Comparison of ENCODE assay signal across 5 mouse cellular contexts in genomic region chr17:6439913-6440312, GRCm38 (mm10). TPM values are rescaled to one million over a fixed set of nuclear protein-coding genes. Genes with fewer than 3 reads are reported as not detected.
DNase-seq lines count a peak whose midpoint lies in the region; ATAC-seq and TF ChIP-seq lines count a peak whose summit lies in the region.
"Not testable (repeated sequence)": the region's sequence is repeated elsewhere in the genome, so short reads cannot be mapped to it uniquely, and the experiment has no call there.

No protein-coding gene starts in this region.

- H3K9ac ChIP-seq in forebrain, embryonic 11.5 days (ENCODE audit: low read length); midbrain, embryonic 11.5 days (ENCODE audit: low read length): not testable (repeated sequence)

- peaks cover 20% of the 10 kb centered on the region for H3K4me1 ChIP-seq in E14TG2a.4 (replicated peaks; ENCODE audit: low read depth, low read length)
- H3K4me1 ChIP-seq in forebrain, embryonic 11.5 days (replicated peaks; ENCODE audit: control insufficient read depth, insufficient read depth, low read length); midbrain, embryonic 11.5 days (ENCODE audit: control insufficient read depth, insufficient read depth, low read length): not testable (repeated sequence)

- H3K4me2 ChIP-seq in forebrain, embryonic 11.5 days (ENCODE audit: low read depth, low read length, severe bottlenecking); midbrain, embryonic 11.5 days: not testable (repeated sequence)

- H3K27me3 ChIP-seq in E14TG2a.4 (ENCODE audit: insufficient read depth, low read length); forebrain, embryonic 11.5 days (ENCODE audit: control insufficient read depth, insufficient read depth, low read length); midbrain, embryonic 11.5 days (ENCODE audit: control insufficient read depth, insufficient read depth, low read length): not testable (repeated sequence)

- H3K27ac ChIP-seq in forebrain, embryonic 11.5 days (ENCODE audit: low read depth, low read length); midbrain, embryonic 11.5 days (ENCODE audit: low read depth, low read length): not testable (repeated sequence)

- not testable (repeated sequence) for TF ChIP-seq CTCF in E14TG2a.4 (conservative IDR thresholded peaks at IDR 0.05; ENCODE audit: low read length)

- not testable (repeated sequence) for ATAC-seq in forebrain, embryonic 11.5 days (replicated peaks; ENCODE audit: low FRiP score); midbrain, embryonic 11.5 days (ENCODE audit: low FRiP score)

- 95% methylated on average over 9 of the region's 13 CpGs for WGBS in forebrain, embryonic 11.5 days
- WGBS in midbrain, embryonic 11.5 days, result 96% methylated on average over 9 of the region's 13 CpGs

- peak overlapping the region; percentile 32; the same call in 1 of the 2 replicates for H3K4me3 ChIP-seq in E14TG2a.4 (replicated peaks; ENCODE audit: low read length)
- not testable (repeated sequence) for H3K4me3 ChIP-seq in forebrain, embryonic 11.5 days (ENCODE audit: low read depth, low read length); midbrain, embryonic 11.5 days (ENCODE audit: low read depth, low read length)

- DNase-seq in ZHBTc4 (ENCODE audit: low read depth, low spot score), result peak; percentile 29
- DNase-seq in forebrain, embryonic 11.5 days (ENCODE audit: low spot score), result peak; percentile 47
- DNase-seq in heart, adult 11 months, result peak; percentile 71
- peak; percentile 77 for DNase-seq in midbrain, embryonic 11.5 days (ENCODE audit: low spot score, missing footprints)

- H3K36me3 ChIP-seq in E14TG2a.4 (ENCODE audit: insufficient read depth, low read length), result peaks cover 15% of the 10 kb centered on the region
- not testable (repeated sequence) for H3K36me3 ChIP-seq in forebrain, embryonic 11.5 days (ENCODE audit: control insufficient read depth, insufficient read depth, low read length); midbrain, embryonic 11.5 days (ENCODE audit: control insufficient read depth, insufficient read depth, low read length)

- H3K9me3 ChIP-seq in E14TG2a.4 (ENCODE audit: low read length); forebrain, embryonic 11.5 days (ENCODE audit: control insufficient read depth, low read length); midbrain, embryonic 11.5 days (ENCODE audit: control insufficient read depth, low read length): not testable (repeated sequence)

RNA-seq across cellular contexts. Expression of gene Dynlt1b, which starts 10.0 kb away (rescaled TPM):
- polyA plus RNA-seq in forebrain, embryonic 11.5 days (2014; fragmentation: Nextera tagmentation; extraction: Ambion mirVana), result 530 and 544 TPM in 2 replicates
- 673 and 680 TPM in 2 replicates for polyA plus RNA-seq in midbrain, embryonic 11.5 days (2014; fragmentation: Nextera tagmentation; extraction: Ambion mirVana)
